ENCODE assay signal across 19 mouse cellular contexts in genomic region chr16:8386386-8386785, GRCm38 (mm10). TPM values are rescaled to one million over a fixed set of nuclear protein-coding genes. Genes with fewer than 3 reads are reported as not detected.
"Had no signal": no experiment of that assay in that cellular context is flagged by ENCODE, and none has a peak within 500 bp of the region (broad histone marks: within the 10 kb centered on the region; RNA-seq: fewer than 3 reads in every experiment).

No protein-coding gene starts in this region.

- DNase-seq: lung, adult 2 months; lung, postnatal 14 days; lung, postnatal 36 days; right cerebral cortex, postnatal 14 days; thymus, adult 2 months had no signal

- H3K9me3 ChIP-seq: lung, embryonic 15.5 days; megakaryocyte, embryonic 14.5 days; midbrain, embryonic 13.5 days; midbrain, embryonic 15.5 days; neural tube, embryonic 12.5 days; stomach, embryonic 15.5 days had no signal

- H3K4me3 ChIP-seq: lung, embryonic 15.5 days; megakaryocyte, embryonic 14.5 days; midbrain, embryonic 13.5 days; midbrain, embryonic 15.5 days; neural tube, embryonic 12.5 days; stomach, embryonic 15.5 days had no signal

- H3K4me1 ChIP-seq: lung, embryonic 15.5 days; megakaryocyte, embryonic 14.5 days; midbrain, embryonic 13.5 days; midbrain, embryonic 15.5 days; neural tube, embryonic 12.5 days; stomach, embryonic 15.5 days had no signal

- H3K27ac ChIP-seq: lung, embryonic 15.5 days; macrophage; midbrain, embryonic 13.5 days; midbrain, embryonic 15.5 days; neural tube, embryonic 12.5 days; stomach, embryonic 15.5 days; stomach, postnatal 0 days had no signal

- H3K36me3 ChIP-seq: lung, embryonic 15.5 days; midbrain, embryonic 13.5 days; midbrain, embryonic 15.5 days; neural tube, embryonic 12.5 days; stomach, embryonic 15.5 days had no signal

- H3K27me3 ChIP-seq: lung, embryonic 15.5 days; midbrain, embryonic 13.5 days; midbrain, embryonic 15.5 days; neural tube, embryonic 12.5 days; stomach, embryonic 15.5 days had no signal

RNA-seq across cellular contexts. Expression of gene Tmem114, which starts 38.5 kb away (rescaled TPM):
- total RNA-seq: monocyte, adult 5-6 weeks; neutrophil, adult 5-6 weeks had no signal
- polyA plus RNA-seq: lung, adult 2 months; lung, embryonic 15.5 days; lung, postnatal 0 days; macrophage; midbrain, embryonic 11.5 days; neural tube, embryonic 12.5 days; spleen, adult 2 months; stomach, postnatal 0 days; urinary bladder, adult 2 months had no signal
